Mouse (Mus musculus) erythroblast, embryonic 14.5 days (primary cell): ENCODE measurements around the gene Pck2.

Source experiments
- GATA1 ChIP-seq: IDR thresholded peaks from 2 replicates; pipeline ENCODE4 v1.6.1; 2012; ENCODE audit warnings: low read length, inconsistent platforms, mixed read lengths
- TAL1 ChIP-seq: IDR thresholded peaks from 3 replicates; pipeline ENCODE4 v1.6.1; 2012; ENCODE audit warnings: low read length, inconsistent platforms, mixed read lengths

DNA sequence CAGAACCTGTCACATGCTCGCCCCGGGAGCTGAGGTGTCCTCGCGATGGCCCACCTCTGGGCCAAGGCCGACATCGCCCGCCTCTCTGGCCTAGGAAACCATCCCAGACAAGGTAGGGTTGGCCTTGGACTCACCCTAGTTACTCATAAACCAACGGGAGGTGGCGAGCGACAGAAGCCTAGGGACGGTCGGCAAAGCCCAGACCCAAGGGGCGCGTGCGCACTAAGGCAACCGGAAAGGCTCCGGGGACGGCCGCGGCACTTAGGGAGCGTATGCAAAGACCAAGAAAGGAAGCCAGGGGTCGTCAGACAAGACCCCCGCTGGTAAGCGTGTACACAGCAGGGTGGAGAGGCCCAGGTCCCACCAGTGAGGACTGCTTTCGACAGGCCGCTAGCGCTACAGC lies 19.7 kb downstream of the Pck2 start, which contains the start of gene Dcaf11:
- TF ChIP-seq TAL1 (no peak), GATA1 (no peak)
